Mouse (Mus musculus) hindbrain, embryonic 14.5 days (tissue): ENCODE data around the gene Serpina3f. TPM values are rescaled to one million over a fixed set of nuclear protein-coding genes. Genes with fewer than 3 reads are reported as not detected.

ENCODE experiments used
- polyA plus RNA-seq: library from polyadenylated mRNA; unstranded; fragments of >200 nt; fragmentation: Nextera tagmentation; extraction: Ambion mirVana; gene quantifications from 2 replicates; pipeline ENCODE4 v1.2.1, GENCODE M21; 2014

Serpina3f gene
- polyA plus RNA-seq, 1 experiment from 2014 or later, result 0.19 TPM

Other genes with a start within 250 kb of the Serpina3f start
- not detected in 2 replicates for gene Serpina11, start 224.6 kb upstream of the Serpina3f start, polyA plus RNA-seq
- 0.22 TPM in 1 of 2 replicates, not detected in the other for gene Serpina9, start 200.8 kb upstream of the Serpina3f start, polyA plus RNA-seq
- gene Serpina12, start 170.1 kb upstream of the Serpina3f start, polyA plus RNA-seq, result not detected in 2 replicates
- not detected in 2 replicates for gene Serpina5, start 113.4 kb upstream of the Serpina3f start, polyA plus RNA-seq
- gene Serpina3a, start 101.8 kb upstream of the Serpina3f start, polyA plus RNA-seq, result not detected in 2 replicates
- 0.09 TPM in 1 of 2 replicates, not detected in the other for gene Serpina3b, start 86.5 kb upstream of the Serpina3f start, polyA plus RNA-seq
- gene Serpina3c, start 60.7 kb upstream of the Serpina3f start, polyA plus RNA-seq, result not detected in 2 replicates
- 0.67 and 1.1 TPM in 2 replicates for gene Serpina3g, start 21.7 kb downstream of the Serpina3f start, polyA plus RNA-seq
- 0.08 TPM in 1 of 2 replicates, not detected in the other for gene Serpina3i, start 48.6 kb downstream of the Serpina3f start, polyA plus RNA-seq
- not detected in 2 replicates for gene Serpina3j, start 100.0 kb downstream of the Serpina3f start, polyA plus RNA-seq
- gene Serpina3k, start 123.9 kb downstream of the Serpina3f start, polyA plus RNA-seq, result not detected in 2 replicates
- not detected in 2 replicates for gene Serpina3m, start 123.9 kb downstream of the Serpina3f start, polyA plus RNA-seq
- 1.5 and 1.6 TPM in 2 replicates for gene Serpina3n, start 192.2 kb downstream of the Serpina3f start, polyA plus RNA-seq